Mouse (Mus musculus) neural tube, postnatal 0 days (tissue): Measurements from ENCODE around the gene Unc80. TPM values are rescaled to one million over a fixed set of nuclear protein-coding genes. Genes with fewer than 3 reads are reported as not detected.

ENCODE experiments used
- polyA plus RNA-seq: library from polyadenylated mRNA; unstranded; fragments of >200 nt; fragmentation: Nextera tagmentation; extraction: Ambion mirVana; gene quantifications from 2 replicates; pipeline ENCODE4 v1.2.1, GENCODE M21; 2015

The Unc80 gene
- 14.0 and 15.4 TPM in 2 replicates for polyA plus RNA-seq

DNA sequence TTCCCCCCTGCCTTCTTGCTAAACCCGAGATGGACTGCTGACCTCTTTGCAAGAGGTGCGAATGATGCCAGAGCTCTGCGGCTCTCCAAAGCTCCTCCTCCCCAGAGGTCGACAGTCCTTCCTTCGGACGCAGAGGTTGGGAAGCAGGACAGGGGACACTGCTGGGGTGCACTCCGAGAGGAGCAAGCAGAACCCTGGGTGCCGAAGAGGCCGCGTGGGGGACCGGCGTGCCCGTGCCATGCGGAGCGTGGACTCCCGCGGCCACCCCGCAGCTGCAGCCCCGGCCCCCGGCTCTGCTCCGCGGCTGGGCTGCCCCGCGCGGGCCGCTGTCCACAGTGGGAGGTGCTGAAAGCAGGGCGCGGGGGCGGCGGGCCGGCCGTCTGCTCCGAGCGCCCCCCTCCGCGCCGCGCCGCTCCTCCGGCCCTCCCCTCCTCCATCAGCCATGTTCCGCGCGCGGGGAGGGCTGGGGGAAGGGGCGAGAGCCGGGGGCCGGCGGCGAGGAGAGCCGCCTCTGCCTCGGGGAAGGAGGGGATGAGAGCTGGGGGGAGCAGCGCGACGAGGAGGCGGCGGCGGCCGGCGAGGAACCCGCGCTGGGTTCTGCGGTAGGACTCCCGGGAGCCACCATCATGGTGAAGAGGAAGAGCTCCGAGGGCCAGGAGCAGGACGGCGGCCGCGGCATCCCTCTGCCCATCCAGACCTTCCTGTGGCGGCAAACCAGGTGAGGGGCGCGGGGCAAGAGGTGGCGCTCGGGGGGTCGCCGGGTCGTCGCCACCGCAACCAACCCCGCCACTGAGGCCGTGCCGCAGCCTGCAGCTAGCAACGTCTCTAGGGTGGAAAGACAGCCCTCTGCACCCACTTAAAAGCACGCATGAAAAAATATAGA is at the start of gene Unc80:
Gene Unc80, plus strand, starts transcription at position 547 of the 883 bp plus-strand sequence.

DNA sequence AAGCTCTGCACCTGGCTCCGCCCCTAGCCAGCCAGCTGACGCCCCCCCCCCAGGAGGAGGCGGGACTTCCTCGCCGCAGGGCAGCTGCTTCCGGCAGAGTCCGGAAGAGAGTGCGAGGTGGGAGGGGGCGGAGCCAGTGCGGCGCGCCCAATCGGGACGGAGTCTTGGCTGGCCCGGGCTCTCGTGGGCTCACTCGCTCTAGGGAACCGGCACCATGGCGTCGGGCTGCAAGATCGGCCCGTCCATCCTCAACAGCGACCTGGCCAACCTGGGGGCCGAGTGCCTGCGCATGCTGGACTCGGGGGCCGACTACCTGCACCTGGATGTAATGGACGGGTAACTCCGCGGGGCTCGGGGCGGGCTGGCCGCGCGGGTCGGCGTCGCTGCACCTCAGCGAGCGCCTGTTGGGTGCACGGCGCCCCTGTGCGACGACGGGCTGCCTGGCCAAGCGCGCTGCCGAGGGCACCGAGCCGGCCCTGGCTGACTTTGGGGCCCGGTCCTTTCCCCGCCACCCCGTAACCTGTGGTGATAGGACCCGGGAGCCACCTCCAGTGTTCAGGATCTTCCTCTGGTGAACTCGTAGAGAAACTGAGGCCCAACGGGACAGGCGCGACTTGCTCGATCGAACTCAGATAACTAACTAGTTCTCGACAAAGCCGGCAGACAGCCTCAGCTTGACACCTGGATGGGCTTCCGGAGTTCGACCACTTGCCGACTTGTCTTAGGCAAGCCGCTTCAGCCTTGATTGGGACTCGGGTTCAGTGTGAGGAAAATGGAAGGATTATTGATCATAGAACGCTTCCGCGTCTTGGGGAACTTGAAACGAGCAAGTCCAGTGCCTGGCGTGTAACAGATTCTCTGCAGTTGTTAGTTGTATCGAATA is 232.8 kb downstream of the Unc80 start, which contains the start of gene Rpe:
Gene Rpe, plus strand, starts transcription at position 139 of the 883 bp plus-strand sequence.

Other genes starting within 250 kb of the Unc80 start
- 33.5 and 35.1 TPM in 2 replicates for gene Rpe, start 232.5 kb downstream of the Unc80 start, polyA plus RNA-seq